Mouse (Mus musculus) cerebellum, adult 8-10 months (tissue): ENCODE measurements around the gene Sirt2.

Source experiments
- DNase-seq: peaks from one replicate; pipeline ENCODE4 v3.0.0; 2022

The Sirt2 gene

DNA sequence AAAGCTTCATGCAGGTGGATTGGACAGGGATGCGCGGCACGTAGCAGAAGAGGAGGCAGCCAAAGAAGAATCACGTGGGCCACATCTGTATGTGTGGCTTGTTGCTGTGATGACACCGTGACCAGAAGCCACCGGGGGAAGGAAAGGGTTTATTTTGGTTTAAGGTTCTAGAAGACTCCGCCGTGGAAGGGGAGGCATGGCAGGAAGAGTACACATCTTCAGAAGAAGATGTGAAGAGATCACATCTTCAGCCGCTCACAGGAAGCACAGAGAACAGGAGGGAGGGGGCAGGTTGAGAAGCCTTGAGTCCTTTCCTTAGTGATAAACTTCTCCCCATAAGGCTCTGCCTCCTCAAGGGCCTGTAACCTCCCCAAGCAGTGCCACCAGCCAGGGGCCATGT, 33.5 kb downstream of the Sirt2 start:
- DNase-seq: no peak

GRCm38 (mm10) chr7:28801451-28801850, 34.9 kb downstream of the Sirt2 start:
- no peak for DNase-seq

GRCm38 (mm10) chr7:28801901-28802670, 35.6 kb downstream of the Sirt2 start:
- DNase-seq: no peak

- DNase-seq: no peak
Measured at GRCm38 (mm10) chr7:28802846-28803588, 36.5 kb downstream of the Sirt2 start.

GRCm38 (mm10) chr7:28803756-28804155, 37.2 kb downstream of the Sirt2 start:
- no peak for DNase-seq

GRCm38 (mm10) chr7:28806869-28807268, 40.3 kb downstream of the Sirt2 start:
- DNase-seq: no peak

GRCm38 (mm10) chr7:28807641-28808220, 41.2 kb downstream of the Sirt2 start:
- DNase-seq: no peak

DNA sequence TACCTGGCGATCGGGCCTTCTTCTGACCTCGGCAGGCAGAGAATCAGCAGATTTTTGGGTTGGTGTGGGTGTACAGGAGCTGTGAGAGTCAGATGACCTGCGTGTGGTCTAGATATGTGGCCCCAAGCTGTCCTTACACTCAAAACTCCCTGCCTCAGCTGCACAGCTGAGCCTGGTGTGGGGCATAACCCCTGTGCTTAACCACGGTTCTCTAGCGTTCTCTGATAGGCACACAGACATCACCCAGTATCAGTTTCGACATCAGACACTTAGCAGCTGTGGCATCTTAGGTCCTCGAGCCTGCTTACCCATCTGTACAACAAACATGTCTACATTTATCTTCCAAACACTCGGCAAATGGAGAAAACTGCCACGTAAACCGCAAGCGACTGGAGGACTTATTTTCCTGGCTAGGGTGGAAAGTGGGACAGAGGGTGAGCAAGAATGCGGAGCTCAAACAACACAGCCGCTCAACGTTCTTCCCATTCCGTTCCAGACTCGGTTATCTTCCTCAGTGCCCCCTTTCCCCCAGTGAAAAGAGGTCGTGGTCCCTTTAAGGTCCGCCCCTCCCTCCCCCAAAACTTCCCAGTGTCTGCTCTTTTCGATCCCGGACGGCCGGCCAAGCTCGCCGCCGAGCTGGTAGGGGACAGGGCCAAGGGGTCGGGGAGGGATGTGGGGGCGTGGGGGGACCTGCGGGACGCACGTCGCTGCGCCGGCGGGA, 41.8 kb downstream of the Sirt2 start, which contains the start of gene Hnrnpl:
Hnrnpl (plus strand) TSS at position 321 of the 721 bp plus-strand sequence.
- DNase-seq: no peak

- peak; percentile 96 for DNase-seq
Measured at GRCm38 (mm10) chr7:28808957-28809393, 42.4 kb downstream of the Sirt2 start.

DNA sequence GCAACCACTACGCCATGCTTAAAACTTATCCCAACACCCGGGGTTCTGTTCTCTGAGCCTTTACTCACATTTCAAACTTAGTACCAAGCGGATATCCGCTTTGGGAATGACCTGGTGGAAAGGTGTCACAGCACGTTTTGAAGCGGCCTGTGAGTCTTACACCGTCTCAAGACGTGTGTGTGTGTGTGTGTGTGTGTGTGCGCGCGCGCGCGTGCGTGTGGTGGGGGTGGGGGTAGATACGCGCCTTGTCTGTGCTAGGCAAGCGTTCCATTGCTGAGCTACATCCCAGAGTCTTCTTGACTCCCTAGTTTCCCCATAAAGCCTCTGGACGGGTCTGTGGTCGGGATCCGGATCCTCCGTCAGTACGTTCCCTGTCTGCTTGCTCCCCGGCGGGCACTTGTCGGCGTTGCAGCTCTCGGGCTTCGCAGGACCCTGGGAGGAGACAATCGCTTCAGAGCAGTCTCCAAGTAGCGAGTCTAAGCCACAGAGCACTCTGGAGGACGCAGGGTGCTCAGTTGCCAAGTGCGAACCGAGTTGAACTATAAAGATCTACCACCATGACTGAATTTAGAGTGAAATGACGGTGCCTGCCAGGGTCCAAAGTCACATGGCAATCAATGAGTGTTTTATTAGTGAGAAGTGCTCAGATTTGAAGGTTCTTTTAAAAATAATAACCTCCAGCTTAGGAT, 43.0 kb downstream of the Sirt2 start:
- peak; percentile 62 for DNase-seq

GRCm38 (mm10) chr7:28810107-28811066, 43.9 kb downstream of the Sirt2 start:
- peak; percentile 99 for DNase-seq

DNA sequence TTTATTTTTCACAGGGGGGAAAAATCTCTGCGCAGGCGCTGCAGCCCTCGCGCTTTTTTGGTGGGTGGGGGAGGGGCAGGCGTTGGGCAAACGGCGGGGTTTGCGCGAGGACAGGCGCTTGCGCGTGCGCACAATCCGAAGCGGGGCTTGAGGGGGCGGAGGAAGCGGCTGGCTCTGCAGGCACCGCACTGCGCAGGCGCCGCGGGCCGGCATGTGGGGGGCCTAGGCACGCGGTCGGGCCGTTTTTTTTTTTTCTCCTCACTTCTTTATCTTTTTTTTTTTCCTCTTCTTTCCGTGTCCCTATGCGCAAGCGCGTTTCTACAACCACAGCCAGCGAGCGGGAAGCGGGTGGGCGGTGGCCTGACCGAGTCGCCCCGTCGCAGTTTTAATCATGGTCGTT, 44.7 kb downstream of the Sirt2 start:
- DNase-seq: peak; percentile 88

GRCm38 (mm10) chr7:28811640-28812275, 45.2 kb downstream of the Sirt2 start:
- no peak for DNase-seq

DNA sequence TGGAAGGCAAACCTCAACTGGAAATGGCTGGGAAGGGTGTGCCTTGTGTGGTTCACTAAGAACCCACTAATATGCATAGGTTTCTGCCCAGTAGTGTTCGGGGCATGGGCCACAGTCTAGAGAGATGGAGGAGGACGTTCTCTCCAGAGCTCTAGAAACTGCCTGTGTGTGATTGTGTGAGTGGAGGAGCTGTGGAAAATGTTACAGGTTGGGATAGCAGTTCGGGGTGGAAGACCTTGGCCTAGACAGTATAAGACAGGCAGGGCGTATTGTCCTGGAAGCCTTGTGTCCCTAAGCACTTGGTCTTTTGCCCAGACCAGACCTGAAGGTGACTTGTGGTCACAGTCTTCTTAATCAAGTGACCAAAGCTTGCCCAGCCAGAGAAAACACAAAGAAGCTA, 45.9 kb downstream of the Sirt2 start:
- no peak for DNase-seq

DNA sequence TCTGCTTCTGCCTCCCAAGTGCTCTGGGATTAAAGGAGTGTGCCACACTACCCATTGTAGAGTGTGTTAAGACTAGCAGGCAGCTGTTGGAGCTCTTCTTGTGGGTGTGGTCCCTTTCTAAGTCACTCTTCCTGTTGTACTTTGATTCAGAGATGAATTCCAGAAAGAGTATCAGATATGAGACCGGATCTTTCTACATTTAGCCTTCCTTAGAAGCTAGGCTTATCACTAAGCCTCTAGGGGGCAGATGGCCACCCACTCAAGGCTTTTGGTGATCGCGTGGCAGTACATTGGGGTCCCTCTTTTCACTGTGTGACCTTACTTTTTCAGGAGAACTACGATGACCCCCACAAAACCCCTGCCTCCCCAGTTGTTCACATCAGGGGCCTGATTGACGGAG, 46.4 kb downstream of the Sirt2 start:
- DNase-seq: no peak

DNA sequence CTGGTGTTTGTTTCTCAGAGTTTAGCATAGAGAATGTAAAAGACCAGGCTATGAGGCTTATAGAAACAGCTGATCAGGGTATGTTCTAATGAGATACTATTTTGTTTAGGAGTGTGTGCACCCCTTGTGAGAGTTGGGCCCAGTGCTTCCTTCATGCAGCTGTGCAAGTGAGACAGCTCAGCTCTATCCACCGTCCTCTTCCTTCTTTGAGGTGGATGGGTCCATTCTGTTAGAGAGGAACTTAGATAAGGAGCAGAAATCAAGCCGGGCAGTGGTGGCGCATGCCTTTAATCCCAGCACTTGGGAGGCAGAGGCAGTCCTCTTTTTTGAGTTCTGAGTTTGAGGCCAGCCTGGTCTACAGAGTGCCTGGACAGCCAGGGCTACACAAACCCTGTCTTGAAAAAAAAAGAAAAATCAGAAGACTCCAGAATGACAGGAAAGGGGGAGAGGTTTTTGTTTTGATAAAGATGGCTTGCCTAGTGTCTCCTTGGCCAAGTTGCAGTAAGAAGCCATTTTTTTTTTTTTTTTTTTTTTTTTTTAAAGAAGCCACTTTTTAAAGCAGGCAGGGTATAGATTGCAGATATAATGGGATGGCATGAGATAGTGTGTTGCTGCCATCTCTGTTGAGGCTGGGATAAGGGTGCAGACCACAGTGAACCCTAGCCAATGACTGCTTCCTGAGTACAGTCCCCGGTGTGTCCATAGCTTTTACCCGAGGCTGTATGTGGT, 47.9 kb downstream of the Sirt2 start:
- no peak for DNase-seq

DNA sequence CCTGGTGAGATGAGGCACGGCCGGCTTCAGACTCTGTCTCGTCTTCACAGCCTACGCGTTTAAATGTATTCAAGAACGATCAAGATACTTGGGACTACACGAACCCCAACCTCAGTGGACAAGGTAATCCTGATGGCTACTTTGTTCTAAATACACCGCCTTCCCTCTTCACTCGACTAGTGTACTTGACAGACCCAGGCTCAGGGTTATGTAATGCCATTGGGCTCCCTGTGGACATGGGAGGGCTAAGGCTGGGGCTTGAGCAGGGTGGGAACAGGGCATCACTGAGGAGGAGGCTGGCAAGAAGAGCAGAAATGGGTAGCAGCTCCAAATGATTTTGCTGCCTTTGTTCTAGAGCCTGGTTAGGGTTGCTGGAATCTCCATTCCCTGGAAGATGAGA, 48.7 kb downstream of the Sirt2 start:
- DNase-seq: no peak

DNA sequence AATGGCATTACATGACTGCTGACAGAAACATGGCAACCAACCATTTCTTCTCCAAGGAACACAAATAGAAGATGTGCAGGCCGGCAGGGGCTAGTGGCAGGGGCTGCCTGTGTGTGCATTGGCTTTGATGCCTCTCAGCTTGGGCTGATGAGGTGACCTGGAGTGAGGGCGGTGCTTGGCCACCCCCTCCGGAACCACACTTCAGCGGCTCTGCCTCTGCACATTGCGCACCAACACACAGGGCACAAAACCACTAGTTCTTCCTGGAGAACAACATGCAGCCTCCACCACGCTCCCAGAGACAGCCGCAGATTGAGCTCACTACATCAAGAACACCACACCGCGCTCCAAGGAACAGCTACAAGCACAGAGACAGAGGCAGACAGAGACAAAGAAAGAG, 49.7 kb downstream of the Sirt2 start:
- no peak for DNase-seq

GRCm38 (mm10) chr7:28816920-28817319, 50.4 kb downstream of the Sirt2 start:
- no peak for DNase-seq

GRCm38 (mm10) chr7:28817524-28817923, 51.0 kb downstream of the Sirt2 start:
- DNase-seq: no peak
